Mouse (Mus musculus) stomach, embryonic 15.5 days (tissue): ENCODE measurements around the gene Trappc3. TPM values are rescaled to one million over a fixed set of nuclear protein-coding genes. Genes with fewer than 3 reads are reported as not detected.

Experiments
- ATAC-seq: fragments of 200-750 bp; cut with Nextera tagmentation; 2 replicates; pipeline ENCODE4 v1.8.0; 2017; ENCODE audit warnings: low read depth, moderate number of reproducible peaks, moderate TSS enrichment; ENCODE audit not compliant: insufficient read depth, low FRiP score
- H3K27ac ChIP-seq: fragments of 300-500 bp; sonication (generic); 2 replicates; pipeline ENCODE4 v1.5.1; 2015; ENCODE audit warnings: mild to moderate bottlenecking, inconsistent platforms
- H3K27me3 ChIP-seq: fragments of 300-500 bp; sonication (generic); replicated peaks from 2 replicates; pipeline ENCODE4 v1.6.1; 2015; ENCODE audit warnings: inconsistent platforms
- H3K36me3 ChIP-seq: fragments of 300-500 bp; sonication (generic); 2 replicates; pipeline ENCODE4 v1.6.1; 2015; ENCODE audit warnings: inconsistent platforms
- H3K4me1 ChIP-seq: fragments of 300-500 bp; sonication (generic); 2 replicates; pipeline ENCODE4 v1.6.1; 2015; ENCODE audit warnings: inconsistent platforms
- H3K4me2 ChIP-seq: fragments of 300-500 bp; sonication (generic); 2 replicates; pipeline ENCODE4 v1.6.1; 2015; ENCODE audit warnings: mild to moderate bottlenecking, inconsistent platforms
- H3K4me3 ChIP-seq: fragments of 300-500 bp; sonication (generic); replicated peaks from 2 replicates; pipeline ENCODE4 v1.5.1; 2015; ENCODE audit warnings: inconsistent platforms
- H3K9ac ChIP-seq: fragments of 300-500 bp; sonication (generic); 2 replicates; pipeline ENCODE4 v1.6.1; 2015; ENCODE audit warnings: inconsistent platforms
- H3K9me3 ChIP-seq: fragments of 300-500 bp; sonication (generic); 2 replicates; pipeline ENCODE4 v1.6.1; 2016; ENCODE audit warnings: inconsistent platforms
- WGBS: fragments of 180-500 bp; shearing (Covaris S2); methylation state at CpG from one replicate; pipeline ENCODE4 v1.1.7; 2015; 5-methylcytosine and 5-hydroxymethylcytosine counted together
- polyA plus RNA-seq: library from polyadenylated mRNA; unstranded; fragments of >200 nt; fragmentation: Nextera tagmentation; extraction: Ambion mirVana; gene quantifications from 2 replicates; pipeline ENCODE4 v1.2.1, GENCODE M21; 2015

The Trappc3 gene
- polyA plus RNA-seq, 1 experiment from 2014 or later, result 91.7 TPM

- H3K4me3 ChIP-seq, result peak overlapping the region; percentile 54
- 23% methylated on average over 11 of the region's 11 CpGs for WGBS
- no peak overlapping the region for H3K9ac ChIP-seq
- peak overlapping the region; percentile 84 for H3K4me2 ChIP-seq
- no peaks in the 10 kb centered on the region for H3K36me3 ChIP-seq
- ATAC-seq, result peak; percentile 32; the same call in 1 of the 2 replicates
- peak overlapping the region; percentile 59 for H3K27ac ChIP-seq
- no peaks in the 10 kb centered on the region for H3K9me3 ChIP-seq
- peaks cover 12% of the 10 kb centered on the region for H3K4me1 ChIP-seq
- H3K27me3 ChIP-seq, result peaks cover 33% of the 10 kb centered on the region
Observed at GRCm38 (mm10) chr4:126287302-126287995, 25.3 kb downstream of the Trappc3 start.

GRCm38 (mm10) chr4:126288085-126288666, 26.1 kb downstream of the Trappc3 start:
- no peaks in the 10 kb centered on the region for H3K9me3 ChIP-seq
- H3K27me3 ChIP-seq, result peaks cover 33% of the 10 kb centered on the region
- ATAC-seq, result peak; percentile 15; the same call in 1 of the 2 replicates
- H3K4me2 ChIP-seq, result peak overlapping the region; percentile 84
- H3K9ac ChIP-seq, result no peak overlapping the region
- 27% methylated on average over 17 of the region's 17 CpGs for WGBS
- peak overlapping the region; percentile 17; the same call in 1 of the 2 replicates for H3K4me3 ChIP-seq
- peak overlapping the region; percentile 59 for H3K27ac ChIP-seq
- H3K36me3 ChIP-seq, result no peaks in the 10 kb centered on the region
- H3K4me1 ChIP-seq, result peaks cover 12% of the 10 kb centered on the region

GRCm38 (mm10) chr4:126290314-126290713, 28.2 kb downstream of the Trappc3 start:
- peaks cover 12% of the 10 kb centered on the region for H3K4me1 ChIP-seq
- no peaks in the 10 kb centered on the region for H3K36me3 ChIP-seq
- no peak for ATAC-seq
- H3K4me3 ChIP-seq, result no peak overlapping the region
- H3K9me3 ChIP-seq, result no peaks in the 10 kb centered on the region
- no peak overlapping the region for H3K9ac ChIP-seq
- no peak overlapping the region for H3K4me2 ChIP-seq
- H3K27me3 ChIP-seq, result peaks cover 34% of the 10 kb centered on the region
- WGBS, result 85% methylated on average over 8 of the region's 8 CpGs
- H3K27ac ChIP-seq, result no peak overlapping the region

- Histone ChIP-seq H3K9ac (no peak overlapping the region), H3K27me3 (peaks cover 30% of the 10 kb centered on the region), H3K27ac (no peak overlapping the region), H3K36me3 (no peaks in the 10 kb centered on the region), H3K9me3 (no peaks in the 10 kb centered on the region), H3K4me2 (no peak overlapping the region), H3K4me1 (peaks cover 10% of the 10 kb centered on the region), H3K4me3 (no peak overlapping the region)
- WGBS, result 19% methylated on average over 13 of the region's 13 CpGs
- ATAC-seq, result no peak
Observed at GRCm38 (mm10) chr4:126291196-126291595, 29.1 kb downstream of the Trappc3 start.

- Histone ChIP-seq H3K9ac (no peak overlapping the region), H3K4me1 (peaks cover 14% of the 10 kb centered on the region), H3K27me3 (peaks cover 29% of the 10 kb centered on the region), H3K27ac (no peak overlapping the region), H3K4me3 (no peak overlapping the region), H3K4me2 (no peak overlapping the region), H3K36me3 (no peaks in the 10 kb centered on the region), H3K9me3 (no peaks in the 10 kb centered on the region)
- no peak for ATAC-seq
- WGBS, result 72% methylated on average over 6 of the region's 6 CpGs
Observed at GRCm38 (mm10) chr4:126295152-126295551, 33.0 kb downstream of the Trappc3 start.

GRCm38 (mm10) chr4:126295937-126296336, 33.8 kb downstream of the Trappc3 start:
- H3K36me3 ChIP-seq, result no peaks in the 10 kb centered on the region
- peaks cover 22% of the 10 kb centered on the region for H3K4me1 ChIP-seq
- H3K9ac ChIP-seq, result no peak overlapping the region
- peaks cover 35% of the 10 kb centered on the region for H3K27me3 ChIP-seq
- H3K27ac ChIP-seq, result no peak overlapping the region
- ATAC-seq, result no peak
- no peak overlapping the region for H3K4me3 ChIP-seq
- no peaks in the 10 kb centered on the region for H3K9me3 ChIP-seq
- WGBS, result 46% methylated on average over 4 of the region's 4 CpGs
- H3K4me2 ChIP-seq, result peak overlapping the region; percentile 64; the same call in 1 of the 2 replicates

- peak overlapping the region; percentile 64 for H3K4me2 ChIP-seq
- peak; percentile 52 for ATAC-seq
- 2% methylated on average over 34 of the region's 34 CpGs for WGBS
- no peaks in the 10 kb centered on the region for H3K36me3 ChIP-seq
- H3K9ac ChIP-seq, result no peak overlapping the region
- H3K27me3 ChIP-seq, result peaks cover 42% of the 10 kb centered on the region
- no peaks in the 10 kb centered on the region for H3K9me3 ChIP-seq
- H3K4me1 ChIP-seq, result peaks cover 29% of the 10 kb centered on the region
- peak overlapping the region; percentile 26 for H3K27ac ChIP-seq
- peak overlapping the region; percentile 28 for H3K4me3 ChIP-seq
Observed at GRCm38 (mm10) chr4:126296617-126297101, 34.5 kb downstream of the Trappc3 start.

GRCm38 (mm10) chr4:126300916-126301583, 38.9 kb downstream of the Trappc3 start:
- Histone ChIP-seq H3K27me3 (peaks cover 41% of the 10 kb centered on the region), H3K9me3 (no peaks in the 10 kb centered on the region), H3K4me2 (peak overlapping the region; percentile 68), H3K9ac (no peak overlapping the region), H3K4me1 (peaks cover 34% of the 10 kb centered on the region), H3K36me3 (no peaks in the 10 kb centered on the region), H3K4me3 (peak overlapping the region; percentile 35), H3K27ac (no peak overlapping the region)
- ATAC-seq, result peak; percentile 15; the same call in 1 of the 2 replicates
- WGBS, result 2% methylated on average over 50 of the region's 50 CpGs

- peaks cover 29% of the 10 kb centered on the region for H3K4me1 ChIP-seq
- H3K9ac ChIP-seq, result no peak overlapping the region
- ATAC-seq, result no peak
- WGBS, result 18% methylated on average over 27 of the region's 27 CpGs
- H3K9me3 ChIP-seq, result no peaks in the 10 kb centered on the region
- H3K4me2 ChIP-seq, result peak overlapping the region; percentile 68
- H3K27me3 ChIP-seq, result peaks cover 41% of the 10 kb centered on the region
- no peaks in the 10 kb centered on the region for H3K36me3 ChIP-seq
- H3K27ac ChIP-seq, result no peak overlapping the region
- peak overlapping the region; percentile 35 for H3K4me3 ChIP-seq
Observed at GRCm38 (mm10) chr4:126301584-126302309, 39.6 kb downstream of the Trappc3 start.

- Histone ChIP-seq H3K4me1 (peaks cover 20% of the 10 kb centered on the region), H3K9ac (no peak overlapping the region), H3K27me3 (peaks cover 24% of the 10 kb centered on the region), H3K9me3 (no peaks in the 10 kb centered on the region), H3K36me3 (no peaks in the 10 kb centered on the region), H3K27ac (no peak overlapping the region), H3K4me2 (no peak overlapping the region), H3K4me3 (no peak overlapping the region)
- WGBS, result 63% methylated on average over 4 of the region's 4 CpGs
- ATAC-seq, result no peak
Observed at GRCm38 (mm10) chr4:126303877-126304276, 41.8 kb downstream of the Trappc3 start.

GRCm38 (mm10) chr4:126305428-126305827, 43.3 kb downstream of the Trappc3 start:
- peaks cover 17% of the 10 kb centered on the region for H3K4me1 ChIP-seq
- no peaks in the 10 kb centered on the region for H3K9me3 ChIP-seq
- 89% methylated on average over 1 of the region's 1 CpGs for WGBS
- peaks cover 18% of the 10 kb centered on the region for H3K27me3 ChIP-seq
- no peak for ATAC-seq
- no peak overlapping the region for H3K27ac ChIP-seq
- no peak overlapping the region for H3K4me3 ChIP-seq
- no peaks in the 10 kb centered on the region for H3K36me3 ChIP-seq
- H3K4me2 ChIP-seq, result no peak overlapping the region
- no peak overlapping the region for H3K9ac ChIP-seq
